Mouse (Mus musculus) brown adipose tissue, adult 24 weeks (tissue): Measurements from ENCODE around the gene Ap5b1. TPM values are rescaled to one million over a fixed set of nuclear protein-coding genes. Genes with fewer than 3 reads are reported as not detected.

Source experiments
- H3K27ac ChIP-seq: fragments of 200-500 bp; replicated peaks from 2 replicates; pipeline ENCODE4 v1.5.1; 2012; ENCODE audit warnings: low read depth, mild to moderate bottlenecking, low read length
- H3K4me1 ChIP-seq: fragments of 200-500 bp; 2 replicates; pipeline ENCODE4 v1.6.1; 2012; ENCODE audit warnings: low read length, mixed read lengths; ENCODE audit not compliant: control insufficient read depth, insufficient read depth, insufficient read length
- H3K4me3 ChIP-seq: fragments of 200-500 bp; 2 replicates; pipeline ENCODE4 v1.5.1; 2012; ENCODE audit warnings: low read depth, mild to moderate bottlenecking, low read length, moderate library complexity; ENCODE audit not compliant: insufficient read depth
- polyA plus RNA-seq: library from polyadenylated mRNA; stranded (reverse); fragments of >200 nt; gene quantifications from 2 replicates; pipeline ENCODE4 v1.2.4, GENCODE M21; 2012; ENCODE audit not compliant: missing spikeins, insufficient read depth, insufficient read length

Gene Ap5b1
- polyA plus RNA-seq, 1 experiment, result 2.1 TPM

DNA sequence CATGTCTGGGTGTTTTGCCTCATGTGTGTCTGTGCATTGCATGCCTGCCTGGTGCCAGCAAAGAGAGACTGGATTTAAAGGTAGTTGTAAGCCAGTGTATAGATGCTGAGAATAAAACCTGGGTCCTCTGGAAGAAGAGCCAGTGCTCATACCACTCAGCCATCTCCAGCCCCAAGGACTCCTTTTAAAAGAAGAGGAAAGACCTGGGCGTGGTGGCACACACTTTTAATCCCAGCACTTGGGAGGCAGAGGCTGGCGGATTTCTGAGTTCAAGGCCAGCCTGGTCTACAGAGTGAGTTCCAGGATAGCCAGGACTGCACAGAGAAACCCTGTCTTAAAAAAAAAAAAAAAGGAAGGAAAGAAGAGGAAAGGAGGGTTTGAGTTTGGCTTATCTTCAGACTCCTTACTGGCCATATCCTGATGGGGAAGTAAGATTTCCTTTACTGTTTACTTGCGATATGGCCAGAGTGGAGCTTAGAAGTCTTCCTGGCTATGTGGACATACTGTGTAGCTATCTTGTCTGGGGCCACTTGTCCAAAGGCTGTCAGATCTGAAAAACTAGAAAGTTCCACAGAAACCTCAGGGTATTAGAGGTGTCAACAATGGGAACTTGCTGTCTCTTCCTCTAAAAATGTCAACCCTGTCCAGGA is 45.1 kb downstream of the Ap5b1 start:
- no peak overlapping the region for H3K27ac ChIP-seq
- H3K4me1 ChIP-seq, result peaks cover 4% of the 10 kb centered on the region
- H3K4me3 ChIP-seq, result no peak overlapping the region

DNA sequence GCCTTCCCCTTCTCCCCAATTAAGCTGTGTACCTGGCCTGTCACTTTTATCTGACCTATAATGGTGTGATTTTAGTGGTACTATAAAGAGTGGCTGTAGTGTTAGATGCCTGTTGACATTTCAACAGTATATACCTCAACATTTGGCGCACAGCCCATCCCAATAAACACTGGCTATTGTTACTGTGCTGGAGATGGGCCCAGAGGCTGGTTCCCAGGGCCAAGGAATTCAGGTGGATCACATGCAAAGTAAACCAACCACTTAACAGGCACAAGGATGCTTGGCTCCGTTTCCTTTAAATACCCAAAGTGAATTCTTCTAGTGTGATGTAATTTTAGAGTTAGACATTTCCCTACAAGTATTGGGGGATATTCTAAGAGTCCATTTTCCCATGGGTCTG is 47.1 kb downstream of the Ap5b1 start:
- no peak overlapping the region for H3K4me3 ChIP-seq
- H3K27ac ChIP-seq, result no peak overlapping the region
- H3K4me1 ChIP-seq, result peaks cover 4% of the 10 kb centered on the region

DNA sequence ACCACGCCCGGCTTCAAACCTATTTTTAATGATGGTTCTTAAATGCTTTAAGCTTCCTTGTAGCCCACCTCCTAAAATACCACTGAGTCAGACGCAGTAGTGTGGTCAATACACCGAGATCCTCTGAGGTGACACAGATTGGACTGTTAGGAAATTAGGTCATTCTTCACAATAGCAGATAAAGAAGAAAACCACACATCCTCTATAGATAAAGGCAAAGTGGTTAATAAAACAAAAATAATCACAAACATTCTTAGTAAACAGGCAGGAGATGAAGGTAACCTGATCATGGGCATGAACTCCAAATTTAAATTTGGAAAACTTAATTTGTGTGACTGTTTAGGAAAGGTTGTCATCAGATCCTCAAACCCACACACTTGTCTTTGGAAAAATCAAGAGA is 52.2 kb downstream of the Ap5b1 start:
- Histone ChIP-seq H3K4me1 (no peaks in the 10 kb centered on the region), H3K4me3 (no peak overlapping the region), H3K27ac (no peak overlapping the region)

Other genes starting within 250 kb of the Ap5b1 start
- not detected in 2 replicates for gene Catsper1, start 232.3 kb upstream of the Ap5b1 start, polyA plus RNA-seq
- gene Cst6, start 218.5 kb upstream of the Ap5b1 start, polyA plus RNA-seq, result 4.3 and 5.6 TPM in 2 replicates
- gene Eif1ad, start 201.3 kb upstream of the Ap5b1 start, polyA plus RNA-seq, result 26.0 and 39.5 TPM in 2 replicates
- gene Banf1, start 200.9 kb upstream of the Ap5b1 start, polyA plus RNA-seq, result 133 and 162 TPM in 2 replicates
- gene Sart1, start 179.3 kb upstream of the Ap5b1 start, polyA plus RNA-seq, result 30.8 and 31.2 TPM in 2 replicates
- gene Tsga10ip, start 165.5 kb upstream of the Ap5b1 start, polyA plus RNA-seq, result not detected in 2 replicates
- gene Drap1, start 143.0 kb upstream of the Ap5b1 start, polyA plus RNA-seq, result 293 and 410 TPM in 2 replicates
- gene AI837181, start 142.9 kb upstream of the Ap5b1 start, polyA plus RNA-seq, result 23.8 and 27.1 TPM in 2 replicates
- not detected in 2 replicates for gene Fosl1, start 120.5 kb upstream of the Ap5b1 start, polyA plus RNA-seq
- gene Ccdc85b, start 110.1 kb upstream of the Ap5b1 start, polyA plus RNA-seq, result 2.2 and 6.5 TPM in 2 replicates
- 34.8 and 44.0 TPM in 2 replicates for gene Fibp, start 107.4 kb upstream of the Ap5b1 start, polyA plus RNA-seq
- gene Ctsw, start 99.5 kb upstream of the Ap5b1 start, polyA plus RNA-seq, result not detected in 2 replicates
- gene Efemp2, start 94.1 kb upstream of the Ap5b1 start, polyA plus RNA-seq, result 10.1 and 16.1 TPM in 2 replicates
- gene Mus81, start 79.6 kb upstream of the Ap5b1 start, polyA plus RNA-seq, result 14.8 and 25.2 TPM in 2 replicates
- gene Cfl1, start 77.6 kb upstream of the Ap5b1 start, polyA plus RNA-seq, result 324 and 390 TPM in 2 replicates
- gene 1700020D05Rik, start 64.2 kb upstream of the Ap5b1 start, polyA plus RNA-seq, result 1.1 TPM in 1 of 2 replicates, not detected in the other
- gene Snx32, start 57.5 kb upstream of the Ap5b1 start, polyA plus RNA-seq, result 2.7 and 7.0 TPM in 2 replicates
- not detected in 2 replicates for gene Ovol1, start 7.4 kb upstream of the Ap5b1 start, polyA plus RNA-seq
- 55.5 and 74.0 TPM in 2 replicates for gene Rnaseh2c, start 33.8 kb downstream of the Ap5b1 start, polyA plus RNA-seq
- 17.0 and 26.3 TPM in 2 replicates for gene Kat5, start 42.2 kb downstream of the Ap5b1 start, polyA plus RNA-seq
- 22.8 and 24.6 TPM in 2 replicates for gene Rela, start 69.5 kb downstream of the Ap5b1 start, polyA plus RNA-seq
- gene Sipa1, start 95.7 kb downstream of the Ap5b1 start, polyA plus RNA-seq, result 10.0 and 11.6 TPM in 2 replicates
- 14.9 and 24.5 TPM in 2 replicates for gene Map3k11, start 120.7 kb downstream of the Ap5b1 start, polyA plus RNA-seq
- 19.6 and 26.2 TPM in 2 replicates for gene Pcnx3, start 120.9 kb downstream of the Ap5b1 start, polyA plus RNA-seq
- gene Kcnk7, start 136.3 kb downstream of the Ap5b1 start, polyA plus RNA-seq, result not detected in 2 replicates
- 45.3 and 47.1 TPM in 2 replicates for gene Ehbp1l1, start 158.3 kb downstream of the Ap5b1 start, polyA plus RNA-seq
- gene Fam89b, start 161.6 kb downstream of the Ap5b1 start, polyA plus RNA-seq, result 55.7 and 58.4 TPM in 2 replicates
- gene Ltbp3, start 172.9 kb downstream of the Ap5b1 start, polyA plus RNA-seq, result 59.4 and 101 TPM in 2 replicates
- 49.2 and 54.3 TPM in 2 replicates for gene Scyl1, start 203.4 kb downstream of the Ap5b1 start, polyA plus RNA-seq